Mouse (Mus musculus): ENCODE data around the gene Dennd1c. TPM values are rescaled to one million over a fixed set of nuclear protein-coding genes. Genes with fewer than 3 reads are reported as not detected.

Gene Dennd1c
- polyA plus RNA-seq, 1 experiment from 2014 or later, result 3.4 TPM

DNA sequence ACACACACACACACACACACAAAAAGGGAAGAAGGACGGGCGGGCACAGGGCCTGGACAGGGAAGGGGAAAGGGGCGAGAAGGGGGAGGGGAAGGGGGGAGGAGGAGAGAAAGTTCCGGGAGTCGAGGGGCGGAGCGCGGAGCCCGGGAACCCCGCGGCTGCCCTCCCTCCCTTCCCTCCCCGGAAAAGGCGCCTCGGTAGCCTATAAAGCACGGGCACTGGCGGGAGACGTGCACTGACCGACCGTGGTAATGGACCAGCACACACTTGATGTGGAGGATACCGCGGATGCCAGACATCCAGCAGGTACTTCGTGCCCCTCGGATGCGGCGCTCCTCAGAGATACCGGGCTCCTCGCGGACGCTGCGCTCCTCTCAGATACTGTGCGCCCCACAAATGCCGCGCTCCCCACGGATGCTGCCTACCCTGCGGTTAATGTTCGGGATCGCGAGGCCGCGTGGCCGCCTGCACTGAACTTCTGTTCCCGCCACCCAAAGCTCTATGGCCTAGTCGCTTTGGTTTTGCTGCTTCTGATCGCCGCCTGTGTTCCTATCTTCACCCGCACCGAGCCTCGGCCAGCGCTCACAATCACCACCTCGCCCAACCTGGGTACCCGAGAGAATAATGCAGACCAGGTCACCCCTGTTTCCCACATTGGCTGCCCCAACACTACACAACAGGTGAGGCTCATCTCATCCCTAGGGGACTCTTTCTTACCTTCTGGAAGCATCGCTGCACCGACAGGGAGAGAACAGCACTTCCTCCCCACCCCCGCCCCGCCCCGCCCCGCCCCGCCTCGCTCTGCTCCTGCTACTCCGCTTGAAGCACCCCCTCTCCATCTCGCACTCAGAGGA, 27.1 kb upstream of the Dennd1c start, which contains the start of gene Tnfsf9:
Gene Tnfsf9 (plus strand): TSS at position 145 of the 854 bp plus-strand sequence.
- ATAC-seq (ENCODE audit: insufficient read depth) (peak; percentile 87), DNase-seq (peak; percentile 65)
- Histone ChIP-seq H3K36me3 (ENCODE audit: insufficient read depth) (no peaks in the 10 kb centered on the region), H3K9ac (peak within 1 kb of the TSS; percentile 69), H3K4me1 (ENCODE audit: insufficient read depth) (0 out of 2 replicates have a peak, but pooled peaks cover 5% of the 10 kb centered on the region), H3K27me3 (ENCODE audit: insufficient read depth, low read length) (no peaks in the 10 kb centered on the region), H3K4me3 (ENCODE audit: low read depth, low read length) (peak within 1 kb of the TSS; percentile 64), H3K27ac (ENCODE audit: low read depth) (peak within 1 kb of the TSS; percentile 72; the same call in 1 of the 2 replicates), H3K4me2 (peak within 1 kb of the TSS; percentile 88), H3K9me3 (ENCODE audit: low read depth, low read length) (no peaks in the 10 kb centered on the region)
- TF ChIP-seq CTCF (IDR thresholded peaks at IDR 0.05; ENCODE audit: low read depth), result no peak
- under 1% methylated on average over 50 of the region's 61 CpGs for WGBS

DNA sequence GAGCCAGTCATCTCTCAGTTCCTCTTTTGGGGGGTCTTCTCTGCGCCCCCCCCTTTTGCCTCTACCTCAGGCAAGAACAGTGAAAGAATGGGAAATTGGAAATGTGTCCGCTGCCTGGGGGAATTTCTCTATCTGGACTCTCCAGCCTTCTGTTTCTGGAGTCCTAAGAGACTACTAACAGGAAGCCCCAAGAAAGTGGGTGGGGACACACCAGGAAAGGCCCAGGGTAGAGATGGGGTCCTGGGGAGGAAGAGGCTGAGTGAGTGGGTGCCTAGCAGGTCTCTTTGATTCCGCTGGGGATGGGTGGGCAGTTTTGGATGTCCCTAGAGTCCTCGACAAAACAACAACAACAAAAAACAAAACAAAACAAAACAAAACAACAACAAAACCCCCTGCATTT, 26.2 kb upstream of the Dennd1c start:
- 0 out of 2 replicates have a peak, but pooled peaks cover 5% of the 10 kb centered on the region for H3K4me1 ChIP-seq (ENCODE audit: insufficient read depth)
- H3K9me3 ChIP-seq (ENCODE audit: low read depth, low read length), result no peaks in the 10 kb centered on the region
- DNase-seq (no peak), ATAC-seq (ENCODE audit: insufficient read depth) (no peak)
- no peak for TF ChIP-seq CTCF (IDR thresholded peaks at IDR 0.05; ENCODE audit: low read depth)
- 35% methylated on average over 4 of the region's 4 CpGs for WGBS
- H3K36me3 ChIP-seq (ENCODE audit: insufficient read depth), result no peaks in the 10 kb centered on the region
- H3K4me3 ChIP-seq (ENCODE audit: low read depth, low read length), result peak overlapping the region; percentile 64
- H3K27me3 ChIP-seq (ENCODE audit: insufficient read depth, low read length), result no peaks in the 10 kb centered on the region
- peak overlapping the region; percentile 88 for H3K4me2 ChIP-seq
- H3K9ac ChIP-seq, result peak overlapping the region; percentile 69; the same call in 1 of the 2 replicates
- H3K27ac ChIP-seq (ENCODE audit: low read depth), result no peak overlapping the region

DNA sequence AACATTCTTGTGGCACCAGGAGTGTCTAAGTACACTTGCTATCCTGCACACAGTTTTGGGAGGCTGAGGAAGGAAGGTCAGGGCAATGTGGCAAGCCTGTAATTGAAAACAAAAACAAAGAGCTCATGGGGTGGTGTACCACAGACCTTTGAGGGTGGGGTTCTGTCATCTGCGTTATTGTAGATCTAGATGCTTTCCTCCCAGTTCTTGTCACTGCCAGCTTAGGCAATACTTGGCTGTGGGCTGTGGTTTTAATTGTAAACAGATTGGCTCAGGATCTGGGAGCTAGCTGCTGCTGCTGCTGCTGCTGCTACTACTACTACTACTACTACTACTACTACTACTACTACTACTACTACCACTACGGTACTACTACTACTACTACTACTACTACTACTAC, 24.0 kb upstream of the Dennd1c start:
- WGBS, result 89% methylated on average over 2 of the region's 2 CpGs
- no peak for ATAC-seq (ENCODE audit: insufficient read depth)
- DNase-seq, result no peak

DNA sequence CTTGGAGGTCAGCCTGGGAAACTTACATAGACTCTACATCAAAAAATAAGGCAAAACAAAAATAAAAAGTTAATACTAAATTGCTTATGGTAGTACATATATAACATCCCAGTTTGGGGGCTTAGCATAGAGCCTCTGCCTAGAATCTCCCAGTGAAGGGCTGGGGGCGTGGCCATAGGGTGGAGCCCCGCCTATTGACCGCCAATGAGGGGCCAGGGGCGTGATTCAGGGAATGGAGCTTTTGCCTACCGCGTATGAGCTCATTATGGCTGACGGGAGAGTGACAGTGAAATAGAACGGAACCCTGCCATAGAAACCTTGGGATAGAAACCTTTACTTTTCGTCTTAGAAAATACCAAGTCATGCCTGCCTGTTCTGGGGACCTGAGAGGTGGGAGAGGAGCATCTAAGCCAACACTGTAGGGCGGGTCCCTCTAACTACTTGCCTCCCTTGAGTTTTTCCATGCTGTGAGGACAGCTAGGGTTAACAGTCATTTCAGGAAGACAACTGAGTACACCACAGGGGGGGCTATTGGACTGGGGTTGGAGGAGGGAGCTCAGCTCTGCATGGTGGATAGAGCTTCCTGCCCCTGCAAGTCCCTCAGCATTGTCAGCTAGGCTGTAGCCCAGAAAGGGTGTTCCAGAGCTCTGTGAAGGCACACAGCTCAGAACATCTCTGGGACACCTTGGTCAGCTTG, 21.5 kb upstream of the Dennd1c start:
- Histone ChIP-seq H3K27ac (ENCODE audit: low read depth) (no peak overlapping the region), H3K9ac (no peak overlapping the region), H3K4me2 (no peak overlapping the region), H3K27me3 (ENCODE audit: insufficient read depth, low read length) (no peaks in the 10 kb centered on the region), H3K9me3 (ENCODE audit: low read depth, low read length) (no peaks in the 10 kb centered on the region), H3K4me3 (ENCODE audit: low read depth, low read length) (no peak overlapping the region), H3K4me1 (ENCODE audit: insufficient read depth) (peaks cover 5% of the 10 kb centered on the region; the same call in 1 of the 2 replicates), H3K36me3 (ENCODE audit: insufficient read depth) (no peaks in the 10 kb centered on the region)
- WGBS, result 7% methylated on average over 10 of the region's 10 CpGs
- ATAC-seq (ENCODE audit: insufficient read depth), result no peak
- no peak for TF ChIP-seq CTCF (IDR thresholded peaks at IDR 0.05; ENCODE audit: low read depth)
- DNase-seq, result peak; percentile 58

More for the DNA sequence above, 24.0 kb upstream of the Dennd1c start:
- Histone ChIP-seq H3K9ac (no peak overlapping the region), H3K27ac (ENCODE audit: low read depth) (no peak overlapping the region), H3K27me3 (ENCODE audit: insufficient read depth, low read length) (no peaks in the 10 kb centered on the region), H3K4me3 (ENCODE audit: low read depth, low read length) (no peak overlapping the region), H3K4me1 (ENCODE audit: insufficient read depth) (0 out of 2 replicates have a peak, but pooled peaks cover 5% of the 10 kb centered on the region), H3K36me3 (ENCODE audit: insufficient read depth) (no peaks in the 10 kb centered on the region), H3K9me3 (ENCODE audit: low read depth, low read length) (no peaks in the 10 kb centered on the region), H3K4me2 (no peak overlapping the region)
- TF ChIP-seq CTCF (IDR thresholded peaks at IDR 0.05; ENCODE audit: low read depth), result no peak

DNA sequence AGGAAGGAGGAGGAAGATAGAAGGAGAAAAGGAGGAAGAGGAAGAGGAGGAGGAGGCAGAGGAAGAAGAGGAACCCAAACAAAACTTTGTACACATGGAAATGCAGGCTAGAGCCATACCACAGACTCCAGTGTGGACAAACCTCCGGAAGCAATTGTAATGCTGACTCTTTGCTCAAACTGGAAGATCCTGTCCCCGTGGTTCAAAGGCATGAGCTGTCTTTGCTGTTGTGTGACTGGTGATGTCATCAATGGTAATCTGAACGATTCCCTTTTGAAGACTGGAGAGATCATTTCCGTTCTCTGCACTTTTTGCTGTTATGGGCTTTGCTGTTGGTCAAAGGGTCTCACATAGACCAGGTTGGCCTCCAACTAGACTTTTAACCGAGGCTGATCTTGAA, 20.0 kb upstream of the Dennd1c start:
- no peaks in the 10 kb centered on the region for H3K36me3 ChIP-seq (ENCODE audit: insufficient read depth)
- H3K27me3 ChIP-seq (ENCODE audit: insufficient read depth, low read length), result no peaks in the 10 kb centered on the region
- H3K9me3 ChIP-seq (ENCODE audit: low read depth, low read length), result no peaks in the 10 kb centered on the region
- ATAC-seq (ENCODE audit: insufficient read depth) (no peak), DNase-seq (no peak)
- TF ChIP-seq CTCF (IDR thresholded peaks at IDR 0.05; ENCODE audit: low read depth), result no peak
- H3K4me3 ChIP-seq (ENCODE audit: low read depth, low read length), result no peak overlapping the region
- H3K4me1 ChIP-seq (ENCODE audit: insufficient read depth), result no peaks in the 10 kb centered on the region; the same call in 1 of the 2 replicates
- 65% methylated on average over 5 of the region's 5 CpGs for whole genome bisulfite sequencing
- no peak overlapping the region for H3K27ac ChIP-seq (ENCODE audit: low read depth)
- no peak overlapping the region for H3K9ac ChIP-seq
- no peak overlapping the region for H3K4me2 ChIP-seq

DNA sequence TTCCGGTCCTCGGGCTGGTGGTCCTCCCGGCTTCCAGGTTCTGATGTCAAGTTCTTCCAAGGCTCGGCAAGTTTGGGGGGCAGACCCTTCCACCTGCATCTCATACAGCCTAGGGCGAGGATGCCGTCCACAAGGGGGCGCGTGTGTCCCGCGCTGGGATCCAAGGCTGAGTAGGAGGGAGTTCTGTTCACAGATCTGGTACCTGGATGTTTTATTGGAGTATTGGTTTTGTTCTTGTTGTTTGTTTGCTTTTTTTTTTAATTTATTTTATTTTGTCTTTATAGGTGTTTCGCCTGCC, 18.3 kb upstream of the Dennd1c start:
- Histone ChIP-seq H3K4me3 (ENCODE audit: low read depth, low read length) (no peak overlapping the region), H3K9ac (no peak overlapping the region), H3K4me1 (ENCODE audit: insufficient read depth) (no peaks in the 10 kb centered on the region; the same call in 1 of the 2 replicates), H3K27me3 (ENCODE audit: insufficient read depth, low read length) (no peaks in the 10 kb centered on the region), H3K27ac (ENCODE audit: low read depth) (no peak overlapping the region), H3K4me2 (peak overlapping the region; percentile 51), H3K36me3 (ENCODE audit: insufficient read depth) (no peaks in the 10 kb centered on the region), H3K9me3 (ENCODE audit: low read depth, low read length) (no peaks in the 10 kb centered on the region)
- 2% methylated on average over 11 of the region's 11 CpGs for WGBS
- DNase-seq, result peak; percentile 88
- peak; percentile 85 for ATAC-seq (ENCODE audit: insufficient read depth)
- peak; percentile 94 for TF ChIP-seq CTCF (IDR thresholded peaks at IDR 0.05; ENCODE audit: low read depth)

Data from lung, embryonic 14.5 days (tissue).